Mouse (Mus musculus) C3H10T1/2 (cell line): Measurements from ENCODE around the gene Tnfsfm13. TPM values are rescaled to one million over a fixed set of nuclear protein-coding genes. Genes with fewer than 3 reads are reported as not detected.

Source experiments
- polyA plus RNA-seq, 2 experiments: library from polyadenylated mRNA; unstranded; fragments of >200 nt; fragmentation: generic; extraction: Trizol; gene quantifications; one replicate each; pipeline ENCODE4 v1.2.1; 2012; ENCODE audit warnings: missing spikeins in 2 of 2

Gene Tnfsfm13
- 10 to 100 TPM in 1 of 2 experiments, 1 to 10 TPM in 1; 6.4 to 30.3 TPM for polyA plus RNA-seq

DNA sequence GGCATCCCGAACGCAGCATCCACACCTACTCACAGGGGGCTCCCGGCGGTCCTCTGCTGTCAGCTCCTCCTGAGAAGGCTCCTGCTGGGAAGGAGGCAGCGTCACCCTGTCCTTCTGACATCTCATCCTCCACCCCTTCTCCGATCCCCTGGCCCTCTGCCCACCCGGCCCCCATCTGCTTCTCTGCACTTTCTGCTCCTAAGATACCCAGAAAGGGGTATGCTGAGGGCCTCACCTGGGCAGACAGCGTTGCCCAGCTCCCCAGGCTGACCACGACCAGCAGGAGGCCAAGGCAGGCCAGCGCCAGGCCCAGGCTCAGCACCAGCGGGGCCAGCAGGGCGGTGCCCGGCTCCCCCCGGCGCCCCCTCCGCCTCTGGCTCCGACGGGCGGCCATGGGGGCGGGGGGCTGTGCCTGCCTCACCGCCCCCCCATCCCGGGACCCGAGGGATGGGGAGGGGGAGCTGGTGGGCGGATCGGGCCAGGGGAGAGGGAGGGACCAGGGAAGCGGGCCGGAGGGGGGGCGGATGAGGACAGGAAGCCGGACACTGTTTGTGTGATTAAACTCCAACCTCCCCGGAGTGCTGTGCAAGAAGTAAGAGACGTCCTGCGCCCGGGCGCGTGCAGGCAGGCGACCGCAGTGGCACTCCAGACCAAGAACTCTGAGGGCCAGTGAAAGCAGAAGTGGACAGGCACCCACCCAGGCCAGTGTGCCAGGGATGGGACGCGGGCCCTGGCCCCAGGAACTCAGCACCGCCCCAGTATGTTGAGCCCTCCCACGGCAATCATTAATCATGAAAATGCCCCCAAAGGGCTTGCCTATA, at the start of gene Tnfsfm13, which contains the start of gene Tnfsf12:
TSS of gene Tnfsfm13 (minus strand) at position 738 of the 821 bp plus-strand sequence.
TSS of gene Tnfsf12 (minus strand) at position 489 of the 821 bp plus-strand sequence.

DNA sequence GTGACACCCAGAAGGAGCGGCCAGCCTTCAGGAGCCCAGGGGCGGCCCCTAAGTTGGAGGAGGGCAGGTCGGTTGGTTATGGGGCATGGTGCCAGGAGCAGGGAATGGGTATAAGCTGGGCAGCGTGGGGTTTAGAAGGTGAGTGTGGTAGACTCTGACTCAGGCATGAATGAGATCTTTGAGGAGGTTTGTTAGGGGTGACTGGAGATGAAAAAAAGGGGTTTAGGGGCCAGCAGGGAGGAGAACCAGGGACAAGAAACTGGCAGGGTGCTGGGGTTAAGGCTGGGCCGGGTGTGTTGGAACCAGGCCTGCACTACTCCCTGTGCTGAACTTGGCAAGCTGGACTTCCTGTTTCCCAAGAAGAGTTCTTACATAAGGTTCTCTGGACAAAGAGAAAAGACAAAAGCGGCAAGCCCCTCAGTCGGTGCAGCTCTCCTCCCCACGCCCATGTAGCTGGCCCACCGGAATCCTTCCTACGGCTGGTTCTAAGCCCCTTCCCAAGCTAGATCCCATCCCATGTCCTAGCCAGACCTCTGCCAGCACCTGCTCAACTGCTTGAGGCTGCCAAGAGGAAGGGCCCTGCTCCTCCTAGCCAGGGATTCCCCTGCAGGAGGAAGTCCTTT, 10.3 kb downstream of the Tnfsfm13 start, which contains the start of gene Tnfsf13:
TSS of gene Tnfsf13 (minus strand) at position 259 of the 623 bp plus-strand sequence.

DNA sequence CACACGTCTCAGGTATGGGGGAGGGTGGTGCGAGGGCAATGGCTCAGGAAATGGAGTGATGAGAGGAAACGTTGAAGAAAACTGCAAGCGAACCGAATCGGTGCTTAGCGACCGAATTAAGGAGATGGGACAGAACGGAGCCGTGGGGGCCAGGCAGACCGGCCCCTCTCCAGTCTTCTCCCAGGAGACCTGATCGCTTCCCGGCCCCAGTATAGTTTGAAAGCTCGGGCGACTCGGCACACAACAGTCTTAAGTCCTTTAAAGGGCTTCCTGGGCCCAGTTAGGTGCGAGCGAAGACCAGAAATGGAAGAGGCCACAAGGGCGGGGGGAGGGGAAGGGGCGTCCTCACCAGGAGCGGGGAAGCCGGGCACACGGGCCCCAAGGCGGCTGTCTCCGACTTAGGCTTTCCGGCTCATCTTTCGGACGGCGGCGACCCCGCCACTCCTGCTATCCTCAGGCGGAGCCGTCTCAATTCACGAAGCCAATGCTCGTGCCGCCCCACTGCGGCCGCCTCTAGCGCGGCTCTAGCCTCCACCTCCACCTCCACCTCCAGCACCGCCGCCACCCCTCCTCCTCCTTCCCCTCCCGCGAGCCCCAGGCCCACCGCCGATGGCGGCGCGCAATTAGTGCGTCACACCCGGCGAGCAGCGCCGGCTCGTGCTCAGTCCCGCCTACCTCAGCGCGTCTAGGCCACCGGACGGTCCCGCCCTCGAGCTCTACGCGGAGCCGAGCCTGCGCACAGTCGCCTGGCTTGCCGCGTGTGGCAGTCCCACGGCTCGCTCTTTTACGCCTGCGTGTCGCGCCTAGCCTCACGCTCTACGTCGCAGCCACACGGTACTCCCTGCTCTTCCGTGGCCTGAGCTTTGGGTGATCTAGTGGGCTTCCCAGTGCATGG, 14.3 kb downstream of the Tnfsfm13 start, which contains the start of gene Senp3:
TSS of gene Senp3 (minus strand) at position 771 of the 895 bp plus-strand sequence.

GRCm38 (mm10) chr11:69672211-69672706, 23.6 kb downstream of the Tnfsfm13 start, which contains the start of gene Eif4a1:
Gene Eif4a1, minus strand, starts transcription at chr11:69672423.

DNA sequence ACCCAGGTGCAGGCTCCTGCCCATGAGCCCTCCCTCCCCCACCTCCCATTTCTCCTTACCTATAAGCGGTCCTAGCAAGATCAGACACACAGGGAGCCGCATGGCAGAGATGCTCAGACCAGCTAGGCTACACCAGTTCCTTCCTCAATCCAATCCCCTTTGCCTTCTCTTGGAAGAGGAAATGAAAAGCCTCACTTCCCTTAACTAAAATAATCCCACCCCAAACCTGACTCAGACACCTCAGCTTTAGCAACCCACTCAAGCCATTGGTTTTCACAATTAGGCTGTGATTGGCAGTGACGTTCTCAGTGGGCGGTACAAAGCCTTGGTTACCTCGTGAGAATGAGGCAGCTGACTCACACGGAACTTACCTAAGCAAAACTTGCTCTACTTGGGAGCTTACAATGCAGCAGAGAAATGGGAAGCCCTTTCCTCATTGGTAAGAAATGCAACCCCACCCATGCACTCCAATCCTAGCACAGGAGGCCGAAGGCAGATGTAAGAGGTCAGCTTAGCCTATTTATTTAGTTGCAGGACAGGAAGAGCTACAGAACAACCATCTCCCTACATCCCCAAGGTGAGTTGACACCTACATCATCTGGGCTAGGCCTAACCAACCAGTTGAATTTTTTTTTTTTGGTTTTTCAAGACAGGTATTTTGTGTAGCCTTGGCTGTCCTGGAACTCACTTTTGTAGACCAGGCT, 29.8 kb downstream of the Tnfsfm13 start, which contains the start of gene Cd68:
TSS of gene Cd68 (minus strand) at position 193 of the 704 bp plus-strand sequence.

DNA sequence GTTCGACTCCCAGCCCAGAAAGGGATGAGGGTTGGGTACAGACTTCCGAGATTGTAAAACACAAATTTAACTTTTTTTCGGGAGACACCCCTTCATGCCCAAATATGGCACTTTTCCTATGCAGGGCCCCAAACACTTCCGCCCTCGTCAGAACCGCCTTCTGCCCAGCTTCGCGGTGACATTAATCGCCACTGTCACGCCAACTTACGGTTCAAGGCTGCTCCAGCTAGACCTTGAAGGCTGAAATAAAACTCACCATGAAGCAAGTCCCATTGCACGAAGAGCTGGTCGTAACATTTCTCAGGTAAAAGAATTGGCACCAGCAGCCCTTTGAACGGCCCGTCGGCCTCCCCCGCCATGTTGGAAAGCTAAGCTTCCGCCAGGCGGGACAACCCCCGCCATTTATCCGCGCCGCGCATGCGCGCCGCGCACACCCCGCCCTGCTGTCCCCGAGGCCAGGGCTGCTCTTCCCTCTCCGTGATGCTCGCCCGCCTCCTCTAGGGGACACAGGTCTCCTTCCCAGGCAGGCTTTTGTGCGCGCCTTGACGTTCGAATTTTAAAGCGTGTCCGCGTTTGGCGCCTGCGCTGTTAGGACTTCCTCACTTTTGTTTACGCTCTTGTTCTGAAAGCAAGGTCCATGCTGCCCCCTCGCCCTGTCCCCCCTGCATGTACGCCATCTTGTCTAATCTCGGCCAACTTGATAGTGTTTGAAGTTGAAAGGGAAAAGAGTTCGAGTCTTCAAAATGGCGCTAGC, 33.5 kb downstream of the Tnfsfm13 start, which contains the start of gene Mpdu1:
TSS of gene Mpdu1 (minus strand) at position 430 of the 754 bp plus-strand sequence.

DNA sequence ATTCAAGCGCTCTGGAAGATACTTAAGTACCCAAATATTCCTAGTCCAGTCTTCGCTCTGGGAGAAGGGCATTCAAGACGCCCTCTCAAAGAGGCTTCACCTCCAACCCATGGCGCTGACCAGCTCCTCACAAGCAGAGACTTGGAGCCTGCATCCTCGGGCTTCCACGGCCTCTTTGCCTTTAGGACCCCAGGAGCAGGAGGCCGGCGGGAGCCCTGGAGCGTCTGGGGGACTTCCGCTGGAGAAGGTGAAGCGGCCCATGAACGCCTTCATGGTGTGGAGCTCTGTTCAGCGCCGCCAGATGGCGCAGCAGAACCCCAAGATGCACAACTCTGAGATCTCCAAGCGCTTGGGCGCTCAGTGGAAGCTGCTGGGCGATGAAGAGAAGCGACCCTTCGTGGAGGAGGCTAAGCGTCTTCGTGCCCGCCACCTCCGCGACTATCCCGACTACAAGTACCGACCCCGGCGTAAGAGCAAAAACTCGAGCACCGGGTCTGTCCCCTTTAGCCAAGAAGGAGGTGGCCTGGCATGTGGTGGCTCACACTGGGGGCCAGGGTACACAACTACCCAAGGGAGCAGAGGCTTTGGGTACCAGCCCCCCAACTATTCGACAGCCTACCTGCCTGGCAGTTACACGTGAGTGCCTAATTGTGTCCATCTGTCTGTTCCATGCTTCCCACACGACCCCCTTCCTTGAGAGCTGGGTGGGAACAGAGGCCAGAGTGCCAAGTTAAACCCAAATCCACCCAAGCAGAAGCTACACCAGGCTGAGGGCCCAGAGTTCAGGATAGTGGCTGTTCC, 40.4 kb downstream of the Tnfsfm13 start, which contains the start of gene Sox15:
TSS of gene Sox15 (plus strand) at position 51 of the 801 bp plus-strand sequence.

Other genes starting within 250 kb of the Tnfsfm13 start
- gene Dnah2, start 147.0 kb downstream of the Tnfsfm13 start, polyA plus RNA-seq: 1 to 10 TPM in 1 of 2 experiments, under 1 TPM in 1; 0.02 to 1.6 TPM
- 1 to 10 TPM in 1 of 2 experiments, under 1 TPM in 1; 0.14 to 1.5 TPM for gene Efnb3, start 135.9 kb downstream of the Tnfsfm13 start, polyA plus RNA-seq
- gene Wrap53, start 115.8 kb downstream of the Tnfsfm13 start, polyA plus RNA-seq: 10 to 100 TPM; 14.8 to 24.4 TPM
- 100 to 1,000 TPM; 156 to 242 TPM for gene Trp53, start 115.7 kb downstream of the Tnfsfm13 start, polyA plus RNA-seq
- gene Atp1b2, start 90.2 kb downstream of the Tnfsfm13 start, polyA plus RNA-seq: 1 to 10 TPM in 1 of 2 experiments, under 1 TPM in 1; 0.05 to 1.3 TPM
- not detected for gene Shbg, start 78.2 kb downstream of the Tnfsfm13 start, polyA plus RNA-seq
- gene Sat2, start 74.1 kb downstream of the Tnfsfm13 start, polyA plus RNA-seq: 10 to 100 TPM in 1 of 2 experiments, 1 to 10 TPM in 1; 4.4 to 16.8 TPM
- 10 to 100 TPM; 29.4 to 66.7 TPM for gene Fxr2, start 63.1 kb downstream of the Tnfsfm13 start, polyA plus RNA-seq
- gene Sox15, start 40.8 kb downstream of the Tnfsfm13 start, polyA plus RNA-seq: under 1 TPM; 0.05 to 0.25 TPM
- 100 to 1,000 TPM in 1 of 2 experiments, 10 to 100 TPM in 1; 98.1 to 128 TPM for gene Mpdu1, start 33.5 kb downstream of the Tnfsfm13 start, polyA plus RNA-seq
- gene Cd68, start 29.9 kb downstream of the Tnfsfm13 start, polyA plus RNA-seq: 1 to 10 TPM; 1.8 to 3.0 TPM
- gene Eif4a1, start 23.7 kb downstream of the Tnfsfm13 start, polyA plus RNA-seq: 100 to 1,000 TPM; 336 to 467 TPM
- gene Senp3, start 14.0 kb downstream of the Tnfsfm13 start, polyA plus RNA-seq: 10 to 100 TPM; 51.2 to 71.3 TPM
- 1 to 10 TPM; 1.1 to 6.9 TPM for gene Tnfsf13, start 10.3 kb downstream of the Tnfsfm13 start, polyA plus RNA-seq
- gene Tnfsf12, start 249 bp downstream of the Tnfsfm13 start, polyA plus RNA-seq: 100 to 1,000 TPM in 1 of 2 experiments, 10 to 100 TPM in 1; 34.3 to 119 TPM
- 100 to 1,000 TPM in 1 of 2 experiments, 10 to 100 TPM in 1; 42.8 to 126 TPM for gene Polr2a, start 62.5 kb upstream of the Tnfsfm13 start, polyA plus RNA-seq
- gene Slc35g3, start 65.9 kb upstream of the Tnfsfm13 start, polyA plus RNA-seq: under 1 TPM in 1 of 2 experiments, not detected in 1; 0.26 TPM
- gene Zbtb4, start 69.8 kb upstream of the Tnfsfm13 start, polyA plus RNA-seq: 10 to 100 TPM in 1 of 2 experiments, 1 to 10 TPM in 1; 1.2 to 14.4 TPM
- under 1 TPM; 0.63 to 0.89 TPM for gene Chrnb1, start 99.8 kb upstream of the Tnfsfm13 start, polyA plus RNA-seq
- gene Fgf11, start 105.8 kb upstream of the Tnfsfm13 start, polyA plus RNA-seq: under 1 TPM; 0.01 to 0.31 TPM
- gene Tmem102, start 109.5 kb upstream of the Tnfsfm13 start, polyA plus RNA-seq: under 1 TPM; 0.01 to 0.05 TPM
- gene Gm39566, start 119.2 kb upstream of the Tnfsfm13 start, polyA plus RNA-seq: not detected
- gene Spem2, start 122.4 kb upstream of the Tnfsfm13 start, polyA plus RNA-seq: not detected
- gene Spem1, start 126.1 kb upstream of the Tnfsfm13 start, polyA plus RNA-seq: under 1 TPM; 0.02 to 0.07 TPM
- gene Nlgn2, start 141.7 kb upstream of the Tnfsfm13 start, polyA plus RNA-seq: 10 to 100 TPM in 1 of 2 experiments, 1 to 10 TPM in 1; 4.3 to 49.8 TPM
- gene Tmem256, start 142.4 kb upstream of the Tnfsfm13 start, polyA plus RNA-seq: 100 to 1,000 TPM; 452 to 473 TPM
- gene Plscr3, start 150.3 kb upstream of the Tnfsfm13 start, polyA plus RNA-seq: 100 to 1,000 TPM in 1 of 2 experiments, 10 to 100 TPM in 1; 45.7 to 171 TPM
- gene Tnk1, start 162.6 kb upstream of the Tnfsfm13 start, polyA plus RNA-seq: not detected
- not detected for gene Tmem95, start 181.9 kb upstream of the Tnfsfm13 start, polyA plus RNA-seq
- 10 to 100 TPM in 1 of 2 experiments, 1 to 10 TPM in 1; 5.0 to 12.3 TPM for gene Kctd11, start 185.3 kb upstream of the Tnfsfm13 start, polyA plus RNA-seq
- gene Acap1, start 199.4 kb upstream of the Tnfsfm13 start, polyA plus RNA-seq: under 1 TPM; 0.04 to 0.07 TPM
- 1 to 10 TPM; 1.6 to 9.9 TPM for gene 2810408A11Rik, start 204.9 kb upstream of the Tnfsfm13 start, polyA plus RNA-seq
- 10 to 100 TPM; 13.1 to 24.7 TPM for gene Neurl4, start 205.0 kb upstream of the Tnfsfm13 start, polyA plus RNA-seq
- 10 to 100 TPM; 66.9 to 94.9 TPM for gene Gps2, start 217.8 kb upstream of the Tnfsfm13 start, polyA plus RNA-seq
- 1,000 to 10,000 TPM in 1 of 2 experiments, 100 to 1,000 TPM in 1; 812 to 3,163 TPM for gene Eif5a, start 225.9 kb upstream of the Tnfsfm13 start, polyA plus RNA-seq
- under 1 TPM in 1 of 2 experiments, not detected in 1; 0.13 TPM for gene Ybx2, start 239.7 kb upstream of the Tnfsfm13 start, polyA plus RNA-seq